Mouse (Mus musculus) limb, embryonic 15.5 days (tissue): ENCODE results near the gene Pi4ka. TPM values are rescaled to one million over a fixed set of nuclear protein-coding genes. Genes with fewer than 3 reads are reported as not detected.

Source experiments
- ATAC-seq: fragments of 200-750 bp; cut with Nextera tagmentation; 2 replicates; pipeline ENCODE4 v1.8.0; 2017; ENCODE audit warnings: low read depth, moderate TSS enrichment; ENCODE audit not compliant: insufficient number of reproducible peaks, low FRiP score, low TSS enrichment
- H3K27ac ChIP-seq: fragments of 300-500 bp; sonication (generic); 2 replicates; pipeline ENCODE4 v1.5.1; 2015; ENCODE audit warnings: moderate library complexity, mild to moderate bottlenecking, inconsistent platforms
- H3K27me3 ChIP-seq: fragments of 300-500 bp; sonication (generic); 2 replicates; pipeline ENCODE4 v1.6.1; 2015; ENCODE audit warnings: inconsistent platforms
- H3K36me3 ChIP-seq: fragments of 300-500 bp; sonication (generic); 2 replicates; pipeline ENCODE4 v1.6.1; 2015; ENCODE audit warnings: inconsistent platforms
- H3K4me1 ChIP-seq: fragments of 300-500 bp; sonication (generic); 2 replicates; pipeline ENCODE4 v1.6.1; 2015; ENCODE audit warnings: inconsistent platforms
- H3K4me2 ChIP-seq: fragments of 300-500 bp; sonication (generic); 2 replicates; pipeline ENCODE4 v1.6.1; 2015; ENCODE audit warnings: mild to moderate bottlenecking, inconsistent platforms
- H3K4me3 ChIP-seq: fragments of 300-500 bp; sonication (generic); 2 replicates; pipeline ENCODE4 v1.5.1; 2015; ENCODE audit warnings: mild to moderate bottlenecking, inconsistent platforms
- H3K9ac ChIP-seq: fragments of 300-500 bp; sonication (generic); 2 replicates; pipeline ENCODE4 v1.6.1; 2015; ENCODE audit warnings: inconsistent platforms
- H3K9me3 ChIP-seq: fragments of 300-500 bp; sonication (generic); 2 replicates; pipeline ENCODE4 v1.6.1; 2016; ENCODE audit warnings: inconsistent platforms
- WGBS: fragments of 180-500 bp; shearing (Covaris S2); methylation state at CpG from one replicate; pipeline ENCODE4 v1.1.7; 2015; 5-methylcytosine and 5-hydroxymethylcytosine counted together
- polyA plus RNA-seq: library from polyadenylated mRNA; unstranded; fragments of >200 nt; fragmentation: Nextera tagmentation; extraction: Ambion mirVana; gene quantifications from 2 replicates; pipeline ENCODE4 v1.2.1, GENCODE M21; 2015

Pi4ka gene
- 26.0 and 30.7 TPM in 2 replicates for polyA plus RNA-seq

DNA sequence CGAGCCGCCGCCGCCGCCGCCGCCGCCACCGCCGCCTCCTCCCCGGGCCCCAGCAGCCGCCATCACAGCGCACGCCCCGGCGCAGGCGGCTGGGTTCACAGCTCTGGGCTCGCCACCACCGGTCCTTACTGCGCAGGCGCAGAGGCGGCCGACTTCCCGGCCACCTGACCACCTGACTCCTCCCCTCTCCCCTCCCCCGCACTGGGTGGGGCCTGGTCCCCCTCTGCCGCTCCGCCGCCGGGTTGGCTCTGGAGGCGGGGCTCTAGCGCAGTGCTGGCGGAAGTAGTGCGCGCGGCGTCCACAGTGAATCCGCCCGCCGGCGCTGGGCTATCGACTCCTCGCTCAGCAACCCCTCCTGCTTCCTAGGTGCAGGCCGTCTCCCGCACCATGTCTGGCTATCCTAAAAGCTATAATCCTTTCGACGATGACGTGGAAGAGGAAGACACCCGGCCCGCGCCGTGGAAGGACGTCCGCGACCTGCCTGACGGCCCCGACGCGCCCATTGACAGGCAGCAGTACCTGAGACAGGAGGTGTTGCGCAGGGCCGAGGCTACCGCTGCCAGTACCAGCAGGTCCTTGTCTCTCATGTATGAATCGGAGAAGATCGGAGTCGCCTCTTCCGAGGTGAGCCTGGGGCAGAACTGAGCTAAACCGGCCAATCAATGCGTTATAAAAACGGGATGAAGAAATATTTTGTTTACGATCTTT, at the start of gene Pi4ka, which contains the start of gene Snap29:
Gene Pi4ka, minus strand, starts transcription at position 579 of the 708 bp plus-strand sequence.
Gene Snap29, plus strand, starts transcription at position 251 of the 708 bp plus-strand sequence.
- Histone ChIP-seq H3K36me3 (no peaks in the 10 kb centered on the region; the same call in 1 of the 2 replicates), H3K9me3 (no peaks in the 10 kb centered on the region), H3K27ac (peak within 1 kb of the TSS; percentile 80), H3K27me3 (no peaks in the 10 kb centered on the region), H3K4me2 (peak within 1 kb of the TSS; percentile 72), H3K4me1 (peaks cover 21% of the 10 kb centered on the region), H3K9ac (peak within 1 kb of the TSS; percentile 82), H3K4me3 (peak within 1 kb of the TSS; percentile 87)
- WGBS, result under 1% methylated on average over 68 of the region's 69 CpGs
- peak; percentile 98 for ATAC-seq

DNA sequence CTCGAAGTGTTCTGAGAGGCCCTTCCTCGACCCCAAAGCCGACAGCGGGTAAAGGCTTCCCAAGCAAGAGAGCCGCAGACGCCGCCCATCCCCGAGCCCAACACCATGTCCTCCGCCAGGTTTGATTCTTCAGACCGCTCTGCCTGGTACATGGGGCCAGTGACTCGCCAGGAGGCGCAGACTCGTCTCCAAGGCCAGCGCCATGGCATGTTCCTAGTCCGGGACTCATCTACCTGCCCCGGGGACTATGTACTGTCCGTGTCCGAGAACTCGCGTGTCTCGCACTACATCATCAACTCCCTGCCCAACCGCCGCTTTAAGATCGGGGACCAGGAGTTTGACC, 46.2 kb upstream of the Pi4ka start:
- Histone ChIP-seq H3K9me3 (no peaks in the 10 kb centered on the region), H3K4me3 (peak overlapping the region; percentile 93), H3K36me3 (peaks cover 15% of the 10 kb centered on the region), H3K9ac (peak overlapping the region; percentile 91), H3K27ac (peak overlapping the region; percentile 96), H3K4me1 (peaks cover 22% of the 10 kb centered on the region), H3K4me2 (peak overlapping the region; percentile 67), H3K27me3 (no peaks in the 10 kb centered on the region)
- WGBS, result under 1% methylated on average over 24 of the region's 24 CpGs
- no peak for ATAC-seq

GRCm38 (mm10) chr16:17451541-17452372, 45.6 kb upstream of the Pi4ka start, which contains the start of gene Crkl:
Crkl (plus strand) TSS chr16:17451987.
- Histone ChIP-seq H3K9me3 (no peaks in the 10 kb centered on the region), H3K27ac (peak within 1 kb of the TSS; percentile 96), H3K4me2 (peak within 1 kb of the TSS; percentile 67), H3K27me3 (no peaks in the 10 kb centered on the region), H3K4me1 (peaks cover 19% of the 10 kb centered on the region), H3K4me3 (peak within 1 kb of the TSS; percentile 93), H3K36me3 (peaks cover 12% of the 10 kb centered on the region), H3K9ac (peak within 1 kb of the TSS; percentile 91)
- peak; percentile 94 for ATAC-seq
- WGBS, result under 1% methylated on average over 63 of the region's 63 CpGs

- Histone ChIP-seq H3K27ac (no peak overlapping the region), H3K4me3 (no peak overlapping the region), H3K9ac (no peak overlapping the region), H3K9me3 (no peaks in the 10 kb centered on the region), H3K36me3 (peaks cover 21% of the 10 kb centered on the region), H3K4me1 (no peaks in the 10 kb centered on the region), H3K4me2 (no peak overlapping the region), H3K27me3 (no peaks in the 10 kb centered on the region)
- ATAC-seq, result no peak
- WGBS, result 59% methylated on average over 2 of the region's 2 CpGs
These were observed 26.5 kb upstream of the Pi4ka start for GRCm38 (mm10) chr16:17432576-17432975.

DNA sequence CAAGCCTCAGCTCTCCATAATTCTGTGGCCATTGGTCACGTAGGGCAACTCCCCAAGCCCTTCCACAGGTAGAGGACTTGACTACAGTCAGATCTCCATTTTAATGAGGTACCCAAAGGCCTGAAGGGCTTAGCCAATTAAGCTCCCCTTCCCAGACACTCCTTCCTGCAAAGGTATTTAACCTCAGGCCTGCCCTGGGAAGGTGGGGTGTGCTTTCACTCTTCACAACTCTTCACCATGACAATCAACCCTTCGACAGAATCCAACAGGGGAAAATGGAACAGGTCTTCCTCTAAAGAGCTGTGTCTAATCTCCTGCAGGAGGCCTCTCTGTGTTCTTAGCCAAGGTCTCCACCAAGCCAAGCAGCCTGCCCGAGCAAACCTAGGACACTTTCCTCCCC, 16.9 kb upstream of the Pi4ka start:
- no peak overlapping the region for H3K9ac ChIP-seq
- H3K4me2 ChIP-seq, result no peak overlapping the region
- no peaks in the 10 kb centered on the region for H3K27me3 ChIP-seq
- no peaks in the 10 kb centered on the region for H3K4me1 ChIP-seq
- no peak overlapping the region for H3K4me3 ChIP-seq
- no peak for ATAC-seq
- 79% methylated on average over 3 of the region's 3 CpGs for WGBS
- H3K27ac ChIP-seq, result no peak overlapping the region
- H3K36me3 ChIP-seq, result peaks cover 55% of the 10 kb centered on the region
- no peaks in the 10 kb centered on the region for H3K9me3 ChIP-seq

DNA sequence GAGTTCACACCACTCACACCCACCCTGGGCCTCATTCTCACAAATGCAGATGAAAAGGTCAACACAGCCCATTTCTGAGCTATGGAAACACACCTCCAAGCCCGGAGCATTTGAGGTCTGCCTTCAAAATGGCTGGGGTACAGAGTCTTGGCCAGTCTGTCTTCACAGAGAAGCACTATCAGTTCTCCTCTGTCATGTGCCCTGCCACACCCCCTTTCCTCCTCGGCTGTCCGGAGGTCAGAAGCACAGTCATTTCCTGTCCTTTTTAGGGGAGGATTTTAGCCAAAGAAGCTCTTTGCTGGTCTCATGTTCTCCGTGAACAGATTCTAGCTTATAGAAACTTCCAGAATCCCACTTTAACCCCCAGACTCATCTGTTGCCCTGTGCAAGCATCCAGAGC, 4.1 kb upstream of the Pi4ka start:
- Histone ChIP-seq H3K4me2 (no peak overlapping the region), H3K4me3 (no peak overlapping the region), H3K4me1 (peaks cover 11% of the 10 kb centered on the region), H3K36me3 (peaks cover 2% of the 10 kb centered on the region; the same call in 1 of the 2 replicates), H3K27me3 (no peaks in the 10 kb centered on the region), H3K9me3 (no peaks in the 10 kb centered on the region), H3K27ac (no peak overlapping the region), H3K9ac (no peak overlapping the region)
- 52% methylated on average over 4 of the region's 4 CpGs for WGBS
- ATAC-seq, result no peak

- H3K9me3 ChIP-seq, result no peaks in the 10 kb centered on the region
- no peaks in the 10 kb centered on the region for H3K27me3 ChIP-seq
- H3K27ac ChIP-seq, result no peak overlapping the region
- H3K4me2 ChIP-seq, result no peak overlapping the region
- H3K9ac ChIP-seq, result no peak overlapping the region
- peaks cover 2% of the 10 kb centered on the region; the same call in 1 of the 2 replicates for H3K36me3 ChIP-seq
- H3K4me3 ChIP-seq, result no peak overlapping the region
- ATAC-seq, result no peak
- peaks cover 21% of the 10 kb centered on the region for H3K4me1 ChIP-seq
- WGBS, result 72% methylated on average over 2 of the region's 2 CpGs
These were observed 2.9 kb upstream of the Pi4ka start for GRCm38 (mm10) chr16:17409046-17409445.

GRCm38 (mm10) chr16:17406512-17407231, 558 bp upstream of the Pi4ka start:
- Histone ChIP-seq H3K27ac (0 out of 2 replicates have a peak overlapping the region, but pooled peaks have one; percentile 50), H3K27me3 (no peaks in the 10 kb centered on the region), H3K4me1 (peaks cover 21% of the 10 kb centered on the region), H3K9me3 (no peaks in the 10 kb centered on the region), H3K4me3 (peak overlapping the region; percentile 87), H3K36me3 (peaks cover 2% of the 10 kb centered on the region; the same call in 1 of the 2 replicates), H3K9ac (peak overlapping the region; percentile 82), H3K4me2 (peak overlapping the region; percentile 72)
- no peak for ATAC-seq
- WGBS, result 28% methylated on average over 9 of the region's 9 CpGs

GRCm38 (mm10) chr16:17405271-17405696, 830 bp downstream of the Pi4ka start:
- WGBS, result 0% methylated on average over 22 of the region's 22 CpGs
- Histone ChIP-seq H3K4me2 (peak overlapping the region; percentile 72), H3K9me3 (no peaks in the 10 kb centered on the region), H3K4me1 (peaks cover 21% of the 10 kb centered on the region), H3K27me3 (no peaks in the 10 kb centered on the region), H3K27ac (peak overlapping the region; percentile 80), H3K4me3 (peak overlapping the region; percentile 87), H3K9ac (peak overlapping the region; percentile 61), H3K36me3 (no peaks in the 10 kb centered on the region; the same call in 1 of the 2 replicates)
- peak; percentile 78 for ATAC-seq

DNA sequence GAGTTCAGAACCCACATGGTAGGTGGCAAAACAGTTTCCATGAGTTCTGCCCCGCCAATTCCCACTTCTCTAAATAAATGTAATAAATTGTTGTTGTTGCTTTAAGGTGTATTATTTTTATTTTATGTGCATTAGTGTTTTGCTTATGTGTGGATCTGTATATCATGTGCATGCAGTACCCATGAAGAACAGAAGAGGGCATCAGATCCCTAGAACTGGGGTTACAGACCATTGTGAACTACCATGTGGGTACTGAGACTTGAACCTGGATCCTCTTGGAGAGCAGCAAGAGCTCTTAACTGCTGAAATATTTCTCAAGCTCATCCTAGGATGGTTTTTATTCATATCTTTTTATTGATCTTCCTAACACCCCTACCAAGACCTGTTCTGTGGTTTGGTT, 3.3 kb downstream of the Pi4ka start:
- no peaks in the 10 kb centered on the region for H3K27me3 ChIP-seq
- H3K27ac ChIP-seq, result no peak overlapping the region
- H3K4me2 ChIP-seq, result no peak overlapping the region
- ATAC-seq, result no peak
- 70% methylated on average over 1 of the region's 1 CpGs for WGBS
- no peaks in the 10 kb centered on the region for H3K9me3 ChIP-seq
- no peaks in the 10 kb centered on the region for H3K36me3 ChIP-seq
- H3K4me3 ChIP-seq, result no peak overlapping the region
- H3K9ac ChIP-seq, result no peak overlapping the region
- H3K4me1 ChIP-seq, result peaks cover 18% of the 10 kb centered on the region

GRCm38 (mm10) chr16:17392784-17393183, 13.3 kb downstream of the Pi4ka start:
- Histone ChIP-seq H3K9me3 (no peaks in the 10 kb centered on the region), H3K27me3 (no peaks in the 10 kb centered on the region), H3K27ac (no peak overlapping the region), H3K4me1 (no peaks in the 10 kb centered on the region; the same call in 1 of the 2 replicates), H3K36me3 (peaks cover 5% of the 10 kb centered on the region; the same call in 1 of the 2 replicates), H3K4me2 (no peak overlapping the region), H3K9ac (no peak overlapping the region), H3K4me3 (no peak overlapping the region)
- WGBS, result 55% methylated on average over 4 of the region's 4 CpGs
- no peak for ATAC-seq
